Mouse (Mus musculus) hindbrain, embryonic 13.5 days (tissue): ENCODE data around the gene Idnk. TPM values are rescaled to one million over a fixed set of nuclear protein-coding genes. Genes with fewer than 3 reads are reported as not detected.
"Not testable (repeated sequence)": the region's sequence is repeated elsewhere in the genome, so short reads cannot be mapped to it uniquely, and the experiment has no call there.

Experiments used
- ATAC-seq: fragments of 200-750 bp; cut with Nextera tagmentation; 2 replicates; pipeline ENCODE4 v1.8.0; 2017; ENCODE audit warnings: moderate TSS enrichment; ENCODE audit not compliant: low FRiP score
- H3K27ac ChIP-seq: fragments of 300-500 bp; sonication (generic); 2 replicates; pipeline ENCODE4 v1.5.1; 2015; ENCODE audit warnings: inconsistent platforms, mild to moderate bottlenecking, moderate library complexity
- H3K27me3 ChIP-seq: fragments of 300-500 bp; sonication (generic); 2 replicates; pipeline ENCODE4 v1.6.1; 2015; ENCODE audit warnings: mild to moderate bottlenecking, inconsistent platforms
- H3K36me3 ChIP-seq: fragments of 300-500 bp; sonication (generic); 2 replicates; pipeline ENCODE4 v1.6.1; 2015; ENCODE audit warnings: mild to moderate bottlenecking, inconsistent platforms
- H3K4me1 ChIP-seq: fragments of 300-500 bp; sonication (generic); replicated peaks from 2 replicates; pipeline ENCODE4 v1.6.1; 2015; ENCODE audit warnings: inconsistent platforms
- H3K4me2 ChIP-seq: fragments of 300-500 bp; sonication (generic); 2 replicates; pipeline ENCODE4 v1.6.1; 2015; ENCODE audit warnings: inconsistent platforms, mild to moderate bottlenecking, moderate library complexity
- H3K4me3 ChIP-seq: fragments of 300-500 bp; sonication (generic); 2 replicates; pipeline ENCODE4 v1.5.1; 2015; ENCODE audit warnings: mild to moderate bottlenecking, inconsistent platforms
- H3K9ac ChIP-seq: fragments of 300-500 bp; sonication (generic); 2 replicates; pipeline ENCODE4 v1.6.1; 2015; ENCODE audit warnings: mild to moderate bottlenecking, inconsistent platforms
- H3K9me3 ChIP-seq: fragments of 300-500 bp; sonication (generic); 2 replicates; pipeline ENCODE4 v1.6.1; 2016; ENCODE audit warnings: inconsistent platforms
- WGBS: fragments of 180-500 bp; shearing (Covaris S2); methylation state at CpG from one replicate; pipeline ENCODE4 v1.1.7; 2015; 5-methylcytosine and 5-hydroxymethylcytosine counted together
- polyA plus RNA-seq: library from polyadenylated mRNA; unstranded; fragments of >200 nt; fragmentation: Nextera tagmentation; extraction: Ambion mirVana; gene quantifications from 2 replicates; pipeline ENCODE4 v1.2.1, GENCODE M21; 2015

The Idnk gene
- polyA plus RNA-seq, 1 experiment from 2014 or later: 73.5 TPM

DNA sequence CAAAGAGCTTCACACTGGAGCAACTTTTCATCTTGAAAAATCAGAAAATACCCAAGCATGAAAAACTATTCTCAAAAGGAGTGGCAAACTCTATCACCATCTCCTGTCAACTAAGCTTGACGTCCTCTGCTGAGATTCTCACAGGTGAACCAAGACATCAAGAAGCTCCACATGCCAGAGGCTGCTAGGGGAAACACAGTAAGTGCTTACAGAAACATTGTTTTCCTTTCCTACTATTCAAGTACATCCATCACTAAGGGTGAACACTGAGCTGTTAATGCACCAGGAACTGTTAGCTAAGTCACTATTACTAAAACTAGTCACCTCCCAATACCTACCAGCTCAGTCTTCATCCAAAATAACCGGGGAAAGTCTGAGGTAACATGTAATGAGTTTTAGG is 32.5 kb upstream of the Idnk start:
- 63% methylated on average over 2 of the region's 2 CpGs for WGBS
- Histone ChIP-seq H3K9me3 (no peaks in the 10 kb centered on the region), H3K36me3 (peaks cover 7% of the 10 kb centered on the region; the same call in 1 of the 2 replicates), H3K4me3 (peak overlapping the region; percentile 98; the same call in 1 of the 2 replicates), H3K9ac (peak overlapping the region; percentile 19; the same call in 1 of the 2 replicates), H3K4me2 (peak overlapping the region; percentile 69; the same call in 1 of the 2 replicates), H3K27ac (no peak overlapping the region), H3K27me3 (no peaks in the 10 kb centered on the region), H3K4me1 (peaks cover 50% of the 10 kb centered on the region)
- no peak for ATAC-seq

DNA sequence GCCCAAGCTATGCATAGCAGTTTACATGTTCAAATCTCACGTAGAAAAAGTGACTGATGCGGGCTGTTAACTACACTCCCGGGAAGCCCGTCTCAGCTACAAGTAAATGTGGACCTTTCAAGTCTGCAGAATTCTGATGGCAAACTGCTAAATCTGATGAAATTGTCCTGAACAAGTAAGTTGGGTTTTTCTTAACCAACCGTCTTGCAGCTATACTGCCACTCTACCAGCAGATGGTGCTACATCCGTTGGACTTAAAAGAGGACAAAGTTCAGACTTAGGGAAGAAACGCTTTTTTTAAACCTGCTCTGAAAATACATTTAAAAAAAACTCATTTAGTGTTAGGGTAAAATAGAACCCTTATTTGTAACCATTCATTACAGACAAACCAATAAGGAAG is 31.3 kb upstream of the Idnk start:
- Histone ChIP-seq H3K36me3 (peaks cover 7% of the 10 kb centered on the region; the same call in 1 of the 2 replicates), H3K9me3 (no peaks in the 10 kb centered on the region), H3K4me3 (peak overlapping the region; percentile 98), H3K27ac (no peak overlapping the region), H3K27me3 (no peaks in the 10 kb centered on the region), H3K4me2 (peak overlapping the region; percentile 69), H3K9ac (peak overlapping the region; percentile 55), H3K4me1 (peaks cover 52% of the 10 kb centered on the region)
- WGBS: 35% methylated on average over 7 of the region's 7 CpGs
- no peak for ATAC-seq

DNA sequence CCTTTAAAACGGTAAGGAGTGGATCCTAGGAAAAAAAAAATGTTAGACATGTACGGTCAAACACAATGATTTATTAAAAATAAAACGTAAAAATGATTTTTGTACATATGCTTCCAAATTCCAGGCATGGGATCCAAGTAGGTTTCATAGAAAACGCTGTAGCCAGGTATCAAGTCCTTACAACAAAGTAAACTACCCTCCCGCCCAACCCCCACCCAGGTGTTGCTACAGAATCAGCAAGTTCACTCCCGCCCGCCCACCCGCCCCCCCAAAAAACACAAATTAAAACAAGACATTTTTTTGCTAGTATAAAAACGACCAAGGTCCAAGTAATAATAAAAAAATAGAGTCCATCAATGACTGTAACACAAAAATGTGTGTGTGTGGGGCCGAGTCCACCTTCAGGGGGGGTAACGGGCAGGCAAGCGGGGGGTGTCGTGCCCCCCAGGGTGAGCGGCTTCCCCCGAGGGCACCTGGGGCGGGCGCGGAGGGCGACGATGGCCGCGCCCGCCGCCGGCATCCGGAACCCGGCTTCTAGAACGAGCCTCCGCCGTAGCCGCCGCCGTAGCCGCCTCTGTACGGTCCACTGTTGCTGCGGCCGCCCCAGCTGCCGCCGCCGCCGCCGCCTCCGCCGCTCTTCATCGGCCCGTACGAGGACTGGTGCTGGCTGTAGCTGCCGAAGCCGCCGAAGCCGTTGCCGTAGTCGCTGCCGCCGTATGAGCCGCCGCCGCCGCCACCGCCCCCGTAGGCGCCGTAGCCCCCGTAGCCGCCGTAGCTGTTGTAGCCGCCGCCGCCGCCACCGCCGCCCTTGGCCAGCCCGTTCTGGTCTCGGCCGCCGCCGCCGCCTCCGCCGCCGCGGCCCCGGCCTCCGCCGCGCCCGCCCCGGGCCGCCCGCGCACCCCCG is 30.3 kb upstream of the Idnk start:
- Histone ChIP-seq H3K27ac (peak overlapping the region; percentile 100), H3K4me3 (peak overlapping the region; percentile 98), H3K4me1 (peaks cover 52% of the 10 kb centered on the region), H3K36me3 (peaks cover 7% of the 10 kb centered on the region; the same call in 1 of the 2 replicates), H3K9ac (peak overlapping the region; percentile 99), H3K27me3 (no peaks in the 10 kb centered on the region), H3K9me3 (no peaks in the 10 kb centered on the region), H3K4me2 (peak overlapping the region; percentile 69)
- no peak for ATAC-seq
- under 1% methylated on average over 33 of the region's 92 CpGs for WGBS

DNA sequence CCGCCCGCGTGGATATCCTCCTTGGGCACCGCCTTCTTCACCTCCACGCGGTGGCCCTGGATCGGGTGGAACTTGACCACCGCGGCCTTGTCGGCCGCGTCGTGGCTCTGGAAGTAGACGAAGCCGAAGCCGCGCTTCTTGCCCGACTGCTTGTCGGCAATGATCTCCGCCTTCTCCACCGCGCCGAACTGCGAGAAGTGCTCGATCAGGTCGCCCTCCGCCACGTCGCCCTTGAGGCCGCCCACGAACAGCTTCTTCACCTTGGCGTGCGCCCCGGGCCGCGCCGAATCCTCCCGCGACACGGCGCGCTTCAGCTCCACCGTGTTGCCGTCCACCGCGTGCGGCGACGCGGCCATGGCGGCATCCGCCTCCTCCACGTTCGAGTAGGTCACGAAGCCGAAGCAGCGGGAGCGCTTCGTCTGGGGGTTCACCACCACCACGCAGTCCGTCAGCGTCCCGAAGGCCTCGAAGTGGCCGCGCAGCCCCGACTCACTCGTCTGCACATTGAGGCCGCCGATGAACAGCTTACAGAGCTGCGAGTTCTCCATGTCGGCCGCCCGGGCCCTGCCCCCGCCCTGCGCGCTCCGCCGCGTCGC is 29.6 kb upstream of the Idnk start:
- Histone ChIP-seq H3K36me3 (peaks cover 7% of the 10 kb centered on the region; the same call in 1 of the 2 replicates), H3K4me2 (peak overlapping the region; percentile 69), H3K4me3 (peak overlapping the region; percentile 98), H3K9me3 (no peaks in the 10 kb centered on the region), H3K4me1 (peaks cover 46% of the 10 kb centered on the region), H3K27ac (peak overlapping the region; percentile 100), H3K27me3 (no peaks in the 10 kb centered on the region), H3K9ac (peak overlapping the region; percentile 99)
- WGBS: under 1% methylated on average over 74 of the region's 81 CpGs
- ATAC-seq: peak; percentile 46

DNA sequence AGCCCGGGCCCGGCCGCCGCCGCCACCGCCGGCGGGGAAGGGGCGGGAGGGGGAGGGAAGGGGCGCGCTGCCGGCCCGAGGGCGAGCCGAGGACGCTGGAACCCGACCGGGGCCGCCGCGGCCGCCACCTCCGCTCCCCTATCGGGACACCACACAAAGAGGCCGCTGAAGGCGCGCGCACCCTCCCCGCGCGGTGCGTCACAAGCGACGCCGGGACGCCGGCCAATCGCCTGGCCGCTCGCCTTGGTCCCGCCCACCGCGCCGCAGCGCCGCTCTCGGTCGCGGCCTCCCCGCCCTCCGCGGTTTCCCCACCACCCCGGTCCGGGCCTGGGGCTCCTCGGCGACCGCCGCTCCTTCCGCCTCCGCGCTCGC is 29.1 kb upstream of the Idnk start, which contains the start of gene Hnrnpa0:
Hnrnpa0 (minus strand) TSS at position 161 of the 372 bp plus-strand sequence.
- Histone ChIP-seq H3K27ac (peak within 1 kb of the TSS; percentile 100), H3K4me3 (peak within 1 kb of the TSS; percentile 98), H3K9ac (peak within 1 kb of the TSS; percentile 99), H3K36me3 (peaks cover 7% of the 10 kb centered on the region; the same call in 1 of the 2 replicates), H3K4me1 (peaks cover 41% of the 10 kb centered on the region), H3K9me3 (no peaks in the 10 kb centered on the region), H3K27me3 (no peaks in the 10 kb centered on the region), H3K4me2 (peak within 1 kb of the TSS; percentile 83)
- peak; percentile 96 for ATAC-seq
- WGBS: under 1% methylated on average over 47 of the region's 62 CpGs

DNA sequence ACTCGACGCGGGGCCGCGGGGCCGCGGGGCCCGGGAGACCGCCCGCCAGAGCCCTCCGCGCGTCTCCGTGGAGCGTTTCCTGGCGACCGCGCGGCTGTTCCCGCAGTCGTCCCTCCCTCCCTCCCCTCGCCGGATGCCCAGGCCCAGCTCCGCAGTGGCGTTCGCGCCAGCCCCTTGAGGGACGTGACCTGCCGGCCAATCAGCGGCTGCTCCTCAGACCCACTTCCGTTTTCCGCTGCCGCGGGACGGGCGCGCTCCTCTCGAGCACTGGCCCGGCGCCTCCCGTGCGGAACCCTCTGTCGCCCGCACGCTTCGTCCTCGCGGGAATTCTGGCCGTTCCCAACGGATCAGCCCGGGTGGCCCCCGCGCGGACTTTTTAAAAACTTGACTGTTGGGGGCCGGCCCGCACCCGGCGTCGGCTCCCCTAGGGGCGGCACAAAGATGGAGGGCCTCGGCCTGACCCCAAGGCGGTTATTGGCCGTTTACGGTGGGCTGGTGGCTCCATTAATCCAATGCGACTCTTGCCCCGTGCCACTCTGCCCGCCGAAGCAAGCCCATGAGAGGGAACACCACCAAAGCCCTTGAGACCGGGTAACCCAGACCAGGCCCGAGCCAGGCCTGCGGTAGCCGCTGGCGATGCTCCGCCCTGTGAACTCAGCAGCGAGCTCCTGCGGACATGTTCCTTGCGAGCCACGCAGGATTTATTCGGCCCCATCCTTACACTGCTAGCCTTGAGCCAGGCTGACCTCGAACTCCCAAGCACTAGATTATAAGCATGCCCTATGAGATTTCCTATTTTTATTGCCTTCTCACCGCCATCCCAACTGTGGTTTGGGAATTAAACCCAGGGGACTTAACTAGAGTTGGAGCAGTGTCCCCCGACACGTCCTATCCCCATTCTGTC is 28.4 kb upstream of the Idnk start:
- Histone ChIP-seq H3K4me2 (peak overlapping the region; percentile 83), H3K27me3 (no peaks in the 10 kb centered on the region), H3K9ac (peak overlapping the region; percentile 99), H3K36me3 (peaks cover 7% of the 10 kb centered on the region; the same call in 1 of the 2 replicates), H3K27ac (peak overlapping the region; percentile 100), H3K4me1 (peaks cover 35% of the 10 kb centered on the region), H3K4me3 (peak overlapping the region; percentile 98), H3K9me3 (no peaks in the 10 kb centered on the region)
- WGBS: under 1% methylated on average over 75 of the region's 83 CpGs
- ATAC-seq: peak; percentile 98

DNA sequence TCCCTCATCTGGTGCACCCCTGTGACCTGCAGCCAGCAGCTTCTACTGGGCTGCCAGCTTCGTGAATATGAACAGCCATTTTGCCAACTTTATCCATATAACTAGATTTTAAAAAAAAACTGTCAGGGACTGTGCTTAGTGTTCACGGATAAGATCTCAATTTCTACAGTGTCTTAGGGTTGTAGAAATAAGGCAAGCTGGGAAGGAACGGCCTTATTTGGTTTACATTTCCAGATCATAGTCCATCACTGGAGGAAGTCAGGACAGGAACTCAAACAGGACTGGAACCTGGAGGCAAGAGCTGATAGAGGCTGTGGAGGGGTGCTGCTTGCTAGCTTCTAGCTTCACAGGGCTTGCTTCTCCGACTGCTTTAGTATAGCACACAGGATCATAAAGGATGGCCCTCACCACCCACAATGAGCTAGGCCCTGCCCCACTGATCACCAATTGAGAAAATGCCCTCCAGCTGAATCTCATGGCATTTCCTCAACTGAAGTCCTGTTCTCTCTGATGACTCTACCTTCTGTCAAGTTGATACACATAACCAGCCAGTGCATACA is 27.7 kb upstream of the Idnk start:
- Histone ChIP-seq H3K36me3 (peaks cover 7% of the 10 kb centered on the region; the same call in 1 of the 2 replicates), H3K9ac (peak overlapping the region; percentile 99), H3K4me3 (peak overlapping the region; percentile 98), H3K9me3 (no peaks in the 10 kb centered on the region), H3K27ac (peak overlapping the region; percentile 100), H3K4me1 (peaks cover 27% of the 10 kb centered on the region), H3K4me2 (peak overlapping the region; percentile 83), H3K27me3 (no peaks in the 10 kb centered on the region)
- 31% methylated on average over 4 of the region's 4 CpGs for WGBS
- ATAC-seq: no peak

DNA sequence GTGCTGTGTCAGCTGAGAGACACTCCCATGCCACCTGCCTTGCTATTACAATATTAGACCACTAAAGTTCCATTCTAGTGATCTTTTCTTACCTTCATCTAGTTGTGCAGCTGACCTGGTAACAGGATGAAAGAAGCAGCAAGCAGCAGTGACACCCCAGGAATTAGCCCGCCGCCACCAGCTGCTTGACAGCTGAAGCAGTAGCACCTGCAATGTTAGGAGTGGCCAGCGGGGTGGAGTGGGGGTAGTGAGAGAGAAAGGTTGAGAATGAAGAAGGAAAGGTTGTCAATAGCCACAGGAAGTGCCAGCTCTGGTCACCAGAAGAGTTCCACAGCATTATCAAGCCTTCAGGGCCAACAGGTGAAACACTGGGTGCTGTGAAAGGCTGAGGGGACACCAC is 25.8 kb upstream of the Idnk start:
- no peak overlapping the region for H3K4me2 ChIP-seq
- 0 out of 2 replicates have a peak, but pooled peaks cover 7% of the 10 kb centered on the region for H3K9me3 ChIP-seq
- no peak overlapping the region for H3K4me3 ChIP-seq
- WGBS: 59% methylated on average over 3 of the region's 3 CpGs
- no peaks in the 10 kb centered on the region for H3K36me3 ChIP-seq
- H3K4me1 ChIP-seq: peaks cover 11% of the 10 kb centered on the region
- H3K27me3 ChIP-seq: no peaks in the 10 kb centered on the region
- no peak for ATAC-seq
- H3K27ac ChIP-seq: no peak overlapping the region
- H3K9ac ChIP-seq: no peak overlapping the region

DNA sequence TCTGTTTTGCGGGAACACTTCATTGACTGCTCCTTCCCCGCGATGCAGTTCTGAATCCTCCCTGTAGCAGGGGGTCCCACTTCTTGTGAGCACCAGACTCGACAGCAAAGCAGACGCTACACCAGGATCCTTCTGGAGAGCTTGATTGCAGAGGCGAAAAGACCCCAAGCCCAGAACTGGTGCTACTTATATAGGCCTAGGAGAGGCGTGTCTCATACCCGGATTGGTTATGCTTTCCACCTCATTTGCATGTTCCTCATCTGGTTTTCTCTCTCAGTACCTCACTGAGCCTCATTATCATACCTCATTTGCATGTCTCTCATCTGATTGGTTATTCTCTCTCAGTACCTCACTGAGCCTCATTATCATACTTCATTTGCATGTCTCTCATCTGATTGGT is 10.8 kb upstream of the Idnk start:
- H3K9me3 ChIP-seq, H3K4me3 ChIP-seq, ATAC-seq, H3K36me3 ChIP-seq, H3K4me2 ChIP-seq, H3K27me3 ChIP-seq, H3K9ac ChIP-seq, H3K27ac ChIP-seq: not testable (repeated sequence)
- H3K4me1 ChIP-seq: peaks cover 11% of the 10 kb centered on the region
- 93% methylated on average over 8 of the region's 8 CpGs for WGBS

DNA sequence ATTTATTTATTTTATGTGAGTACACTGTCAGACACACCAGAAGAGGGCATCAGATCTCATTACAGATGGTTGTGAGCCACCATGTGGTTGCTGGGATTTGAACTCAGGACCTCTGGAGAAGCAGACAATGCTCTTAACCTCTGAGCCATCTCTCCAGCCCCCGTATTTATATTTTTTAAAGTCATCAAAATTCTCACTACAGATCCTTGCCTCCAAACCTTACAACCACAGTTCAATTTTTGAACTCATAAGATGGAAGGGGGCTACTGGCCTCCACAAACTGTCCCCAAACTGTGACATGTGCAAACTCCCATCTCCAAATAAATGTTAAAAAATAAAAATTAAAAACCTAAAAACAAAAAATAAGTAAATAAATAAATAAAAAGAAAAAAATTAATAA is 9.7 kb upstream of the Idnk start:
- Histone ChIP-seq H3K36me3 (no peaks in the 10 kb centered on the region), H3K27me3 (no peaks in the 10 kb centered on the region), H3K4me1 (peaks cover 11% of the 10 kb centered on the region), H3K9ac (no peak overlapping the region), H3K9me3 (no peaks in the 10 kb centered on the region), H3K27ac (no peak overlapping the region), H3K4me3 (no peak overlapping the region), H3K4me2 (no peak overlapping the region)
- ATAC-seq: no peak
- 77% methylated on average over 1 of the region's 1 CpGs for WGBS

DNA sequence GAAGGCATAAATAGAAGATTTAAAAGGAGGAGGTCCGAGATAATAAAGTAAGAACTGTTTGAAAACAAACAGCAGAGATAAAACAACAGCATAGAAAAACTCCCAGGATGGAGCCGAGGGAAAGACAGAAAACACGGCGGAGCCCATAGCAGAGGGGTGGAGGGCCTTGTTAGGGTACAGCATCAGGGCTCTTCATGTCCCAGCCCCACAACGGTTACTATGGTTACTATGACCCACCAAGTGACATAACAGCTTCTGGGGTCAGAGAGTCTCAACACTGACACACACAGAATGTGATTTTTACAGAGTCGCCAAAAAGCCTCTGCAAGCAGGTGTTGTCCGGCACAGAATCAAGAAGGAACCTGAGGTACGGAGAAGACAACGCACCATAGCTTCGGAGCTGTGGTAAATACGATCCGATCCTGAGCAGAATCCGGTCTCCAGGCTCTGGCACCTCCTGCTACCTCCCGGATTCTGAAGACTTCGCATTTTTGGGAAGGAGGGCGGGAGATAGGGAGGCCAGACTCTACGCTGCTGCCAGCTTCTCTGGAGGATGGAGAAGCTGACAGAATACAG is 9.1 kb upstream of the Idnk start:
- H3K4me3 ChIP-seq: peak overlapping the region; percentile 38
- 1% methylated on average over 17 of the region's 17 CpGs for WGBS
- peak overlapping the region; percentile 26; the same call in 1 of the 2 replicates for H3K9ac ChIP-seq
- no peak overlapping the region for H3K27ac ChIP-seq
- no peaks in the 10 kb centered on the region for H3K36me3 ChIP-seq
- peaks cover 11% of the 10 kb centered on the region for H3K4me1 ChIP-seq
- peak overlapping the region; percentile 56 for H3K4me2 ChIP-seq
- H3K9me3 ChIP-seq: no peaks in the 10 kb centered on the region
- ATAC-seq: peak; percentile 91
- no peaks in the 10 kb centered on the region for H3K27me3 ChIP-seq
